Mouse (Mus musculus) heart, adult 18-20 months (tissue): ENCODE measurements at regions not wholly inside any gene's neighbourhood (a gene's known extent, or its start where the extent isn't known, plus 50 kb on each side); places are given as distances from the start of the nearest gene placed in this dataset.

ENCODE experiments used
- DNase-seq, 2 experiments: peaks; one replicate each; pipeline ENCODE4 v3.0.0; 2021 to 2022; ENCODE audit warnings: mixed read lengths in 1 of 2
- microRNA-seq, 2 experiments: library from miRNA; unstranded; fragments of <30 nt; microRNA quantifications; one replicate each; pipeline ENCODE4 v1.2.0; 2022

DNA sequence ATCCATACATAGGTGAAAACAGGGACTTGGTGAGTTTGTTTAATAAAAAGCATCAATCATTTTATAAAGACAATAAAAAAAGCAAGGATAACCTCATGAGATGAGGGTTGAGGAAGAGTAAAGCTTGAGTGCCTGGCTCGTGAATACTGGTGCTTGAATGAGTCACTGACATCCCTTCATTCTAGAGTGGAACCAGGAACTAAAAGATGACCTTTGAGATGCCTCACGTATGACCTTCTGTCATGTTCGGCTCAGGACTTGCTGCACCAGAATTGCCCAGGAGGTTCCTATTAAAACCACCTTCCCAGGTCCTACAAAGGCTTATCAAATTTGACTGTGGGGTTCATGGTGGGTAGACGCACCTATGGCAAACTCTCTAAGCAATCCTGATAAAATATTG, 61.5 kb upstream of the Elac2 start:
- DNase-seq: no peak

DNA sequence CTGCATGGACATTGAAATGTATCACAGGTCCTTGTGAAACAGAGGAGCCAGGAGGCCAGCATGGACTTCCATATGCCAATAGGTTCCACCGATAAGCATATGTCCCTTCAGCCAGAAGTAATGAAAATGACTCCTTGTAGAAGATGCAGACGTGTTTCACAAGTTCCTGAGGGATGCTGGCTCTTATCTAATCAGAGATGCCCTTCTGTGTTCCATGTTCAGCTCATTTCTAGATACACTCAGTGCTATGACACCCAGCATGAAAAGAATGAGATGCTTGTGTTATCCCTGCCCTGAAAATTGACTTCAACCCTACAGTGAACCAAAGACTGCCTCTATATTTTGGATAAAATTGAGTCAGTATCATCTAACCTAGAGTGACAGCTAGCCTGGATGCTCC, 53.8 kb upstream of the Elac2 start:
- no peak for DNase-seq

DNA sequence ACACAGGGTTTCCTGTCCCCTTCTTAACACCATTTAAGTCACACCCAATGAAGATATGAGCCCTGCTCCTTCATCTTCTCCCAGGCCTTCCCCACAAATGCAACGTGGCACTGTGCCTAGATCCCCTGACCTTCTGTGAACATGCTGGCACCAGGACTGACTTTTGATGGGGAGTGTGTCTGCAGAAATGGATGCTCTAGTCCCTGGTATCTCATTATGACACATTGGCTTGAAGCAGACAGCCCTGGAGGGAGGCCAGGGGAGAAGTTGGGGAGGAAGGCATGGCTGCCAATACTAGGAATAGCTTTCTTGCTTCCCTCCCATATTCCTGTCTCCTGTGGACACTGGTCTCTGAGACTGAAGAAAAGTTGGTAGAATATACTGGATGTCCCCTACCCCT, 52.9 kb upstream of the Elac2 start:
- peak; percentile 18 to 29 for DNase-seq

Small RNA genes in the stretch of these regions (microRNA-seq; reads per million reads assigned to microRNA genes)
- gene Gm24275: 0 reads per million in 2 experiments
